29 mouse cellular contexts compared by ENCODE assay signal in genomic region chr5:130226790-130227189, GRCm38 (mm10). TPM values are rescaled to one million over a fixed set of nuclear protein-coding genes. Genes with fewer than 3 reads are reported as not detected.
A peak's percentile ranks its signal among the peaks of the same experiment; 100 is the strongest.
DNase-seq lines count a peak whose midpoint lies in the region; ATAC-seq and TF ChIP-seq lines count a peak whose summit lies in the region.
"Had no signal": no experiment of that assay in that cellular context is flagged by ENCODE, and none has a peak within 500 bp of the region (broad histone marks: within the 10 kb centered on the region; RNA-seq: fewer than 3 reads in every experiment).

No protein-coding gene starts in this region.

- no peak overlapping the region for H3K27ac ChIP-seq in embryonic facial prominence, embryonic 13.5 days
- no peak overlapping the region for H3K27ac ChIP-seq in embryonic facial prominence, embryonic 10.5 days (replicated peaks)
- H3K27ac ChIP-seq in liver, adult 2 months (replicated peaks; ENCODE audit: insufficient read depth, low read depth, low read length) = peak overlapping the region; percentile 62
- no peak overlapping the region for H3K27ac ChIP-seq in liver, embryonic 11.5 days (ENCODE audit: low read depth, low read length)
- H3K27ac ChIP-seq: embryonic facial prominence, embryonic 15.5 days; heart, embryonic 15.5 days; hindbrain, embryonic 14.5 days; hindbrain, postnatal 0 days had no signal

- peaks cover 30% of the 10 kb centered on the region for H3K36me3 ChIP-seq in embryonic facial prominence, embryonic 13.5 days
- peaks cover 56% of the 10 kb centered on the region for H3K36me3 ChIP-seq in embryonic facial prominence, embryonic 10.5 days (replicated peaks)
- H3K36me3 ChIP-seq in liver, adult 2 months (ENCODE audit: control insufficient read depth, insufficient read depth, low read length) = peaks cover 5% of the 10 kb centered on the region
- peaks cover 14% of the 10 kb centered on the region for H3K36me3 ChIP-seq in liver, embryonic 11.5 days (ENCODE audit: control insufficient read depth, insufficient read depth, low read length)

- H3K79me2 ChIP-seq in liver, adult 2 months (ENCODE audit: control insufficient read depth, insufficient read depth, low read length) = peaks cover 41% of the 10 kb centered on the region

- DNase-seq in embryonic facial prominence, embryonic 10.5 days (ENCODE audit: low spot score) = no peak
- peak; percentile 89 for DNase-seq in liver, adult 2 months (ENCODE audit: extremely low read depth, low read depth, low spot score)
- DNase-seq in liver, embryonic 11.5 days (ENCODE audit: low spot score) = no peak
- DNase-seq in lung, postnatal 36 days = peak; percentile 17
- DNase-seq in lung, postnatal 10 days = no peak
- DNase-seq in layer of hippocampus, postnatal 10 days (ENCODE audit: low spot score in 2 of 2) = no peak
- DNase-seq: adrenal gland, adult 8-10 months; adrenal gland, postnatal 25 days; cerebellum, adult 11-12 months; cerebellum, adult 8-10 months; cerebellum, postnatal 10 days; cerebellum, postnatal 36 days; embryo, embryonic 11 days; forebrain, postnatal 0 days; gastrocnemius, postnatal 25 days; heart, adult 18-20 months; heart, postnatal 14 days; heart, postnatal 4 days had no signal

- peaks cover 20% of the 10 kb centered on the region for H3K4me1 ChIP-seq in embryonic facial prominence, embryonic 13.5 days
- peaks cover 16% of the 10 kb centered on the region for H3K4me1 ChIP-seq in embryonic facial prominence, embryonic 10.5 days
- peaks cover 20% of the 10 kb centered on the region for H3K4me1 ChIP-seq in liver, adult 2 months (ENCODE audit: control insufficient read depth, insufficient read depth, low read length)
- peaks cover 17% of the 10 kb centered on the region for H3K4me1 ChIP-seq in liver, embryonic 11.5 days (replicated peaks; ENCODE audit: control insufficient read depth, insufficient read depth, low read length)

- WGBS in embryonic facial prominence, embryonic 13.5 days = 92% methylated on average over 3 of the region's 3 CpGs
- WGBS in embryonic facial prominence, embryonic 10.5 days = 94% methylated on average over 3 of the region's 3 CpGs
- WGBS in liver, adult 2 months = 65% methylated on average over 3 of the region's 3 CpGs
- 89% methylated on average over 3 of the region's 3 CpGs for WGBS in liver, embryonic 11.5 days

- no peak for TF ChIP-seq CTCF in liver, adult 2 months (IDR thresholded peaks at IDR 0.05; ENCODE audit: low read depth, low read length)

- ATAC-seq in embryonic facial prominence, embryonic 13.5 days (ENCODE audit: insufficient number of reproducible peaks, insufficient read depth, low FRiP score, low TSS enrichment, low read depth) = no peak
- no peak for ATAC-seq in liver, embryonic 11.5 days (replicated peaks; ENCODE audit: low FRiP score)
- ATAC-seq: activated CD4-positive, CD25-positive, alpha-beta regulatory T cell, adult 4 months; forebrain, embryonic 14.5 days; forebrain, postnatal 0 days; hindbrain, postnatal 0 days; inflammation-experienced regulatory T-cells, adult 6 months; Patski had no signal

- no peak overlapping the region for H3K4me2 ChIP-seq in embryonic facial prominence, embryonic 13.5 days
- no peak overlapping the region for H3K4me2 ChIP-seq in liver, embryonic 11.5 days
- H3K4me2 ChIP-seq: embryonic facial prominence, embryonic 15.5 days; heart, embryonic 11.5 days; heart, embryonic 15.5 days; hindbrain, embryonic 14.5 days had no signal

- no peak overlapping the region for H3K4me3 ChIP-seq in embryonic facial prominence, embryonic 13.5 days
- H3K4me3 ChIP-seq in embryonic facial prominence, embryonic 10.5 days = no peak overlapping the region
- H3K4me3 ChIP-seq in liver, adult 2 months (ENCODE audit: insufficient read depth, low read depth, low read length) = no peak overlapping the region
- H3K4me3 ChIP-seq in liver, embryonic 11.5 days (ENCODE audit: low read depth, low read length) = no peak overlapping the region
- H3K4me3 ChIP-seq: embryonic facial prominence, embryonic 15.5 days; heart, embryonic 15.5 days had no signal

- TF ChIP-seq POLR2A in liver, adult 2 months (IDR thresholded peaks at IDR 0.05; ENCODE audit: extremely low read depth, insufficient read depth, low read length) = no peak

- H3K27me3 ChIP-seq in embryonic facial prominence, embryonic 13.5 days = no peaks in the 10 kb centered on the region
- H3K27me3 ChIP-seq in embryonic facial prominence, embryonic 10.5 days (replicated peaks; ENCODE audit: low read depth, poor library complexity, severe bottlenecking) = no peaks in the 10 kb centered on the region
- H3K27me3 ChIP-seq in liver, adult 2 months (ENCODE audit: control insufficient read depth, insufficient read depth, low read length) = no peaks in the 10 kb centered on the region
- H3K27me3 ChIP-seq in liver, embryonic 11.5 days (replicated peaks; ENCODE audit: control insufficient read depth, insufficient read depth, low read length) = no peaks in the 10 kb centered on the region
- H3K27me3 ChIP-seq: embryonic facial prominence, embryonic 15.5 days; heart, embryonic 15.5 days; Patski had no signal

- H3K9me3 ChIP-seq in embryonic facial prominence, embryonic 13.5 days = no peaks in the 10 kb centered on the region
- no peaks in the 10 kb centered on the region for H3K9me3 ChIP-seq in embryonic facial prominence, embryonic 10.5 days
- H3K9me3 ChIP-seq in liver, embryonic 11.5 days (ENCODE audit: control insufficient read depth, low read length) = no peaks in the 10 kb centered on the region
- H3K9me3 ChIP-seq: embryonic facial prominence, embryonic 15.5 days; G1E; heart, embryonic 15.5 days had no signal

- 0 out of 2 replicates have a peak overlapping the region, but pooled peaks have one; percentile 11 for H3K9ac ChIP-seq in embryonic facial prominence, embryonic 13.5 days
- no peak overlapping the region for H3K9ac ChIP-seq in liver, adult 2 months (ENCODE audit: low read depth, low read length)
- no peak overlapping the region for H3K9ac ChIP-seq in liver, embryonic 11.5 days (ENCODE audit: low read depth, low read length)
- H3K9ac ChIP-seq: embryonic facial prominence, embryonic 15.5 days; forebrain, postnatal 0 days; heart, embryonic 15.5 days; hindbrain, embryonic 14.5 days had no signal

RNA-seq across cellular contexts. Expression of gene Tmem248, which starts 9.9 kb away (rescaled TPM):
- 31.8 and 33.3 TPM in 2 replicates for polyA plus RNA-seq in embryonic facial prominence, embryonic 13.5 days (2015; fragmentation: Nextera tagmentation; extraction: Ambion mirVana)
- 37.7 and 39.1 TPM in 2 replicates for polyA plus RNA-seq in embryonic facial prominence, embryonic 10.5 days (2016; fragmentation: Nextera tagmentation; extraction: Ambion mirVana)
- 19.8 and 26.6 TPM in 2 replicates for total RNA-seq in liver, adult 2 months (2014; rRNA removed)
- polyA plus RNA-seq in liver, adult 2 months (2012; rRNA removed) = 28.9 and 34.3 TPM in 2 replicates
- 43.3 and 49.0 TPM in 2 replicates for polyA plus RNA-seq in liver, embryonic 11.5 days (2014; fragmentation: Nextera tagmentation; extraction: Ambion mirVana)
- total RNA-seq in layer of hippocampus, postnatal 10 days (2021) = 10 to 100 TPM; 36.1 to 37.0 TPM

RNA-seq across cellular contexts. Expression of gene Sbds, which starts 28.5 kb away (rescaled TPM):
- polyA plus RNA-seq in embryonic facial prominence, embryonic 13.5 days (2015; fragmentation: Nextera tagmentation; extraction: Ambion mirVana) = 66.5 and 68.9 TPM in 2 replicates
- 69.9 and 75.6 TPM in 2 replicates for polyA plus RNA-seq in embryonic facial prominence, embryonic 10.5 days (2016; fragmentation: Nextera tagmentation; extraction: Ambion mirVana)
- total RNA-seq in liver, adult 2 months (2014; rRNA removed) = 36.9 and 42.5 TPM in 2 replicates
- polyA plus RNA-seq in liver, adult 2 months (2012; rRNA removed) = 25.9 and 29.4 TPM in 2 replicates
- polyA plus RNA-seq in liver, embryonic 11.5 days (2014; fragmentation: Nextera tagmentation; extraction: Ambion mirVana) = 80.5 and 83.7 TPM in 2 replicates
- 10 to 100 TPM; 50.5 to 53.1 TPM for total RNA-seq in layer of hippocampus, postnatal 10 days (2021)

RNA-seq across cellular contexts. Expression of gene Tyw1, which starts 28.6 kb away (rescaled TPM):
- 26.6 and 27.1 TPM in 2 replicates for polyA plus RNA-seq in embryonic facial prominence, embryonic 13.5 days (2015; fragmentation: Nextera tagmentation; extraction: Ambion mirVana)
- 32.8 and 33.2 TPM in 2 replicates for polyA plus RNA-seq in embryonic facial prominence, embryonic 10.5 days (2016; fragmentation: Nextera tagmentation; extraction: Ambion mirVana)
- total RNA-seq in liver, adult 2 months (2014; rRNA removed) = 12.8 and 13.3 TPM in 2 replicates
- polyA plus RNA-seq in liver, adult 2 months (2012; rRNA removed) = 6.8 and 8.0 TPM in 2 replicates
- polyA plus RNA-seq in liver, embryonic 11.5 days (2014; fragmentation: Nextera tagmentation; extraction: Ambion mirVana) = 28.5 and 32.2 TPM in 2 replicates
- 10 to 100 TPM; 16.9 to 18.4 TPM for total RNA-seq in layer of hippocampus, postnatal 10 days (2021)

RNA-seq across cellular contexts. Expression of gene Rabgef1, which starts 55.2 kb away (rescaled TPM):
- polyA plus RNA-seq in embryonic facial prominence, embryonic 13.5 days (2015; fragmentation: Nextera tagmentation; extraction: Ambion mirVana) = 25.8 and 28.0 TPM in 2 replicates
- 26.2 and 27.2 TPM in 2 replicates for polyA plus RNA-seq in embryonic facial prominence, embryonic 10.5 days (2016; fragmentation: Nextera tagmentation; extraction: Ambion mirVana)
- 11.4 and 13.1 TPM in 2 replicates for total RNA-seq in liver, adult 2 months (2014; rRNA removed)
- polyA plus RNA-seq in liver, adult 2 months (2012; rRNA removed) = 8.3 and 11.8 TPM in 2 replicates
- polyA plus RNA-seq in liver, embryonic 11.5 days (2014; fragmentation: Nextera tagmentation; extraction: Ambion mirVana) = 39.6 and 41.1 TPM in 2 replicates
- total RNA-seq in layer of hippocampus, postnatal 10 days (2021) = 10 to 100 TPM; 31.8 to 38.1 TPM

Comparison
In these comparisons a context has a peak if more than half of its experiments do, and no peak if none do; other contexts are left out.
1. DNase-seq: peak in liver, adult 2 months (single experiment) and lung, postnatal 36 days (single experiment); none in embryonic facial prominence, embryonic 10.5 days (single experiment), liver, embryonic 11.5 days (single experiment), lung, postnatal 10 days (single experiment) and layer of hippocampus, postnatal 10 days (0 of 2).